Mouse (Mus musculus) heart, adult 8-10 months (tissue): ENCODE data around the gene Hs3st3b1. TPM values are rescaled to one million over a fixed set of nuclear protein-coding genes. Genes with fewer than 3 reads are reported as not detected.

Experiments used
- DNase-seq: peaks from one replicate; pipeline ENCODE4 v3.0.0; 2022; ENCODE audit warnings: low spot score
- total RNA-seq, 4 experiments: library from RNA; stranded (reverse); gene quantifications; 2 replicates each; pipeline ENCODE4 v1.2.4; 2022

Hs3st3b1 gene
- total RNA-seq, 4 experiments from 2014 or later = 0.66 to 1.0 (median 0.86) TPM

DNA sequence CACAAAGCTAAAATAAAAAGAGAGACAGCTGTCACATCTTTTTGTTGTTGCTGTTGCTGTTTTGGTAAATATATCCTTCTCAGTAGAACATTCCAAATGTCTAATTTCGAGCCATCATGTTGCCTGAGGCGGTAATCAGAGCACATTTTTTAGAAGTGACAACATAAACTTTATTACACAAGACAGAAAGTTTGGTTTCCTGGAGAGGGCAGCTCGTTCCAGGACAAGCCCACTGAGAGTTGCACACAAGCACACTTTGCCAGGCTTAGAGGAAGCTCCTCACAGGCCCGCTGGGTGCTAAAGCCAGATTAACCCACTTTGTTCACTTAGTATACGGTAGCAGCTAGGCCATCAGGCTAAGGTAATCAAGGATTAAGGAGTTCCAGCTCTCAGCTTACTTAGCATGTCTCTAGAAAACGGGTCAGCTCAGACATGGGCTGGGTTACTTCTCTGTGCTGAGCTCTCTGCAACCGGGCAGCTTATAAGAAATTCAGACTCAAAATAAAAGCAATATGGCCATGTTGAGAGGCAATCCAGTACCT is 30.5 kb downstream of the Hs3st3b1 start:
- no peak for DNase-seq

- no peak for DNase-seq
Measured at GRCm38 (mm10) chr11:63883385-63883784, 38.7 kb downstream of the Hs3st3b1 start.

GRCm38 (mm10) chr11:63880296-63880695 is 41.8 kb downstream of the Hs3st3b1 start:
- DNase-seq = no peak

DNA sequence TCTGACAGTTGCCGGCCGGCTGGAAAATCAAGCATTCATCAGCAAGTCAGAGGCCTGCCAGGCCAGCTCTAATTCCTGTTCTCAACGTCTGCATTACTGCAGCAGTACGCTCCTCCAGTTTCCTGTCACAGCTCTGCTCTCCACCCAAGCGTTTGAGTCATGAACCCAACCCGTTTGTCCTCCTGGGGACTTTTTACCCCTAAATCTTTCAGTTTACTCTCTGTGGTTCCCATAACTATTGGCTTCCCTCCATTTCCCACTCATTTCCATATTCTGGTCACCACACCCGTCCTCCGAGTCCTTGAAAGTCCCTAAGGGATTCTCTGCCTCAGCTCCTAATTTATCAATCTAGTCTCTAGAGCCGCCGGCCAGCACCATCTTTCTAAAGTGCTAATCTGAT is 42.8 kb downstream of the Hs3st3b1 start:
- peak; percentile 6 for DNase-seq

DNA sequence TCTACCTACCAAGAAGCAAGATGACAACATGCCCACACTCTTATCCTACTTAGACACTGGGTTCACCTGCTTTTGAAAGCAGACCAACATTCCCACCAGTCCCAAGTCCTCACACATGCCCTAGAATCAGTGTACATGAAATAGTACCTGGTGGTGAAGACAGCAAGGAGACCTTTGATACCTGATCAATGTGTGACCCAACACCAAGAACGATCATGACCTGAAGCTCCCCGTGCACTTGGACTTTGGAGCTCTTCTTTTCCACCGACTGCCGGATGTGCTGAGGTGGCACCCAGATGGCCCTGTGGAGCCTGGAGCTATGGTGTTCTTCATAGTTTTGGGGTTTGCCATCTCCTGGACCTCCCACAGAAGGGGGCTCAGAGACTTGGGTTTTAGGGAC is 43.5 kb downstream of the Hs3st3b1 start:
- DNase-seq = no peak

GRCm38 (mm10) chr11:63862746-63863145 is 59.3 kb downstream of the Hs3st3b1 start:
- no peak for DNase-seq

DNA sequence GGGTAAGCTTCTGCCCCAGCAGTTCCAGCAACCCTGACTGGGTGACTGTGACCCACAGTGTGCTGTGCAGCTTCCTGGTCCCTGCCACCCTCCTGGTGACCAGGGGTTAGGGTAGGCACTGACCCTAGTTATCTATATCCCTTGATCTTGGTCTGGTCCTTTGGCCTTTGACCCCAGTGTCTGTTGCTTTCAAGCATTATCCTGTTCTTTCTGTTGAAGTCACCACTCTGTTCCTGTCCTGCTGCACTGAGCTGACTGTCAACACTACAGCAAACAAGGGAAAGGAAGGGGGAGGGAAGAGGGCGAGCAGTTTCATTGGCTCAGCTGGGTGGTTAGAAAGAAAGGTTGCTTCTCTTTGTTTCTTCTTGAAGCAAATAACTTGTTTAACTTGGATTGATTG is 60.1 kb downstream of the Hs3st3b1 start:
- no peak for DNase-seq

GRCm38 (mm10) chr11:63851041-63851730 is 70.9 kb downstream of the Hs3st3b1 start:
- no peak for DNase-seq

DNA sequence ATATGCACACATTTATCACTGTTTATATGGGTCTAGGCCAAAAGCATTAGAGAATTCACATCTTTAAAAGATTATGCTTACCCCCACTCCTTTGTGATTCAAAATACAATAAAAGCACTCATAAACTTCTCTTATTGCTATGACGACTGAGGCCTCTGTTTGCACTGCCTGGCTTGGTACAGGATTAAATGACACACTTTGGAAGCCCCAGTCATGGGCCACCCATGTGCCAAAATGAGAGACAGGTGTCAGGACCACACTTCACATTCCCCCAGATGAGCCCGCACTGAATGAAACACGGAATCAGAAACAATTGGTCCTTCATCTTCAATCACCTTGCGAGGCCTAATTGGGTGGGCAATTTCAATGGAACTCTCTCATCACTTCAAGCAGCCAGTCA is 71.8 kb downstream of the Hs3st3b1 start:
- DNase-seq = no peak

- no peak for DNase-seq
Measured at GRCm38 (mm10) chr11:63845379-63845778, 76.7 kb downstream of the Hs3st3b1 start.

GRCm38 (mm10) chr11:63844701-63845100 is 77.4 kb downstream of the Hs3st3b1 start:
- no peak for DNase-seq

DNA sequence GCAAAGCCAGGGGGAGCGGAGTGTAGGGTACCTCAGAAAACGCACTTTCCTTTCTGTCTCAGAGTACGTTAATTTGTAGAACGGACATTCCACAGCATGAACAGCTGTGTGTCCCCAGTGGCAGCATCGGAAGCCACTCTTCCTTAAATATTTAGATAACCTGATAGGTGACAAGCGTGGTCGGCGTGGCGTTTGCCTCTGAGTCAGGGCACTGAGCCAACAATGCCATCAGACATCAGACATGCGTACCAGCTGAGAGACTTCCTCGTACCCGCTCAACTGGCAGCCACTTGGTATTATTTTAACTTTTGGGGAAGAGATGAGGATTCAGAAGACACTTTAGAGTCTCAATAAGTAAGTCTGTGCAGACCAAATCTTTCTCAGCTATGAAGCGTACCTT is 84.6 kb downstream of the Hs3st3b1 start:
- DNase-seq = no peak

Other genes with a start within 250 kb of the Hs3st3b1 start
- gene Cox10, start 157.2 kb upstream of the Hs3st3b1 start, total RNA-seq = 10 to 100 TPM; 60.5 to 68.8 (median 65.5) TPM